Mouse (Mus musculus) adrenal gland, postnatal 10 days (tissue): Measurements from ENCODE around the gene 2210017I01Rik. TPM values are rescaled to one million over a fixed set of nuclear protein-coding genes. Genes with fewer than 3 reads are reported as not detected.

Experiments used
- DNase-seq: peaks from one replicate; pipeline ENCODE4 v3.0.0; 2021; ENCODE audit warnings: mixed read lengths
- total RNA-seq, 2 experiments: library from RNA; stranded (reverse); gene quantifications; 2 replicates each; pipeline ENCODE4 v1.2.3; 2021

Gene 2210017I01Rik
- total RNA-seq, 2 experiments from 2014 or later, result not detected

- no peak for DNase-seq
These were observed 41.9 kb downstream of the 2210017I01Rik start for GRCm38 (mm10) chr3:92565418-92565817.

Other genes starting within 250 kb of the 2210017I01Rik start
- not detected for gene Sprr2f, start 242.3 kb downstream of the 2210017I01Rik start, total RNA-seq
- not detected for gene Sprr2h, start 221.8 kb downstream of the 2210017I01Rik start, total RNA-seq
- not detected for gene Sprr2i, start 199.5 kb downstream of the 2210017I01Rik start, total RNA-seq
- not detected for gene Sprr2j-ps, start 189.4 kb downstream of the 2210017I01Rik start, total RNA-seq
- 10 to 100 TPM in 1 of 2 experiments, 1 to 10 TPM in 1; 8.2 to 10.7 TPM for gene Gm9774, start 178.1 kb downstream of the 2210017I01Rik start, total RNA-seq
- gene Sprr2k, start 174.9 kb downstream of the 2210017I01Rik start, total RNA-seq, result not detected
- gene Sprr1b, start 168.7 kb downstream of the 2210017I01Rik start, total RNA-seq, result not detected
- not detected for gene Sprr3, start 148.8 kb downstream of the 2210017I01Rik start, total RNA-seq
- not detected for gene Sprr1a, start 121.6 kb downstream of the 2210017I01Rik start, total RNA-seq
- not detected for gene Sprr4, start 107.0 kb downstream of the 2210017I01Rik start, total RNA-seq
- gene 2310046K23Rik, start 73.0 kb downstream of the 2210017I01Rik start, total RNA-seq, result not detected
- not detected for gene Ivl, start 33.8 kb downstream of the 2210017I01Rik start, total RNA-seq
- not detected for gene Smcp, start 18.5 kb downstream of the 2210017I01Rik start, total RNA-seq
- gene Lce6a, start 14.2 kb upstream of the 2210017I01Rik start, total RNA-seq, result not detected
- not detected for gene Lce1a1, start 40.8 kb upstream of the 2210017I01Rik start, total RNA-seq
- gene Lce1b, start 49.4 kb upstream of the 2210017I01Rik start, total RNA-seq, result not detected
- not detected for gene Lce1a2, start 62.8 kb upstream of the 2210017I01Rik start, total RNA-seq
- not detected for gene Lce1c, start 71.8 kb upstream of the 2210017I01Rik start, total RNA-seq
- gene Lce1d, start 79.7 kb upstream of the 2210017I01Rik start, total RNA-seq, result not detected
- not detected for gene Lce1e, start 101.6 kb upstream of the 2210017I01Rik start, total RNA-seq
- gene Lce1f, start 112.9 kb upstream of the 2210017I01Rik start, total RNA-seq, result not detected
- gene Gm38119, start 131.6 kb upstream of the 2210017I01Rik start, total RNA-seq, result not detected
- gene Lce1g, start 144.8 kb upstream of the 2210017I01Rik start, total RNA-seq, result not detected
- not detected for gene Lce1h, start 157.6 kb upstream of the 2210017I01Rik start, total RNA-seq
- not detected for gene Lce1i, start 171.4 kb upstream of the 2210017I01Rik start, total RNA-seq
- not detected for gene Lce1j, start 183.0 kb upstream of the 2210017I01Rik start, total RNA-seq
- not detected for gene Lce1k, start 200.4 kb upstream of the 2210017I01Rik start, total RNA-seq
- not detected for gene Kprp, start 219.8 kb upstream of the 2210017I01Rik start, total RNA-seq
- not detected for gene Lce1l, start 243.8 kb upstream of the 2210017I01Rik start, total RNA-seq